Mouse (Mus musculus) kidney, adult 9 months (tissue): ENCODE results near the gene Ddx47.
A peak's percentile ranks its signal among the peaks of the same experiment; 100 is the strongest.

ENCODE experiments used
- DNase-seq: peaks from one replicate; pipeline ENCODE4 v3.0.0; 2022

The Ddx47 gene

GRCm38 (mm10) chr6:135011048-135011733, at the start of gene Ddx47:
Gene Ddx47, plus strand, starts transcription at chr6:135011612.
- DNase-seq = peak; percentile 97

DNA sequence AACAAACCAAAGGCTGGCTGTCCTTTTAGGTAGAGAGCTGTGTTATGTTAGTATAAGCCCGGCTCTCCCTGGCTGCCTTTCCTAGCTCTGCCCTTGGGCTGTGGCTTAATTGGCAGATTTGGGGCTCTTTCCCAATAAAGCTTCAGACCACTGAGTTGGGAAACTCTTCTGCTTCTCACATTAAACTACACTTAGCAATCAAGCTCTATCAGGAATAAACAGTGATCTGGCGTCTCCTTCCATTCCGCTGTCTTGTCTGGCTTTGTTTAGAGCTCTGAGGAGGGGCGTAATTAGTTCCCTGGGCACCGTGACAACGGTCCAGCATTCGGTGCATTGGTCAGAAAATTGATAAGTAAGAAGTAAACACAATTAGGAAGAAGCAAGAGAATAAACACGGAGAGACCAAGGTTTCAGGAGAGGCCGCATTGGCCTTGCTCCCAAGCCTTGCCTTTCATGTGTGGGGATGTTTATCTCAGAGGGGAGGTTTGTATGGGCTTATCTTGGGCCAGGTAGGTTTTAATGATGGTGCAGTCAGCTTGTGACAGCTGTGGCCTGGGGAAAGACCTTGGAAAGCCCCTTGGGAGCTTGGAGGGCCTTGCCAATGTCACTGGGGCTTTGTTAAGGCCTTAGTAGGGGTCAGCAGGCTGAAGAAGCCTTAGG, 49.4 kb upstream of the Ddx47 start:
- DNase-seq = no peak

DNA sequence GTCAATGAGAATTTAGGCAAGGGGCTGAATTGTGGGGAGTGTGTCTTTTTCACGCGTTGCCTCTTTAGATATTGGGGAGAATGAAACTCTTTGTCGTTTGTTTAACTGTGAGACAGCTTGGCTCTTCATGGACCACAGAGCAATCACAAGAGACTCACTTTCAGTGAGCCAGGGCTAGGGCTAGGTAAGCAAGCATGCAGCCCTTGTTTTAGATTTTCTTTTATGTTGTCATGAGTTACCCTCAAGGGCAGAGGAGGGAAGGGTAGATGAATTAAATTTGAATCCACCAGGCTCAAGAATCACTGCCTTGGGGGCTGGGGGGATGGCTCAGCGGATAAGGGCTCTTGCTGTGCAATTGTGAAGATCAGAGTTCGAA, 48.9 kb upstream of the Ddx47 start:
- no peak for DNase-seq

DNA sequence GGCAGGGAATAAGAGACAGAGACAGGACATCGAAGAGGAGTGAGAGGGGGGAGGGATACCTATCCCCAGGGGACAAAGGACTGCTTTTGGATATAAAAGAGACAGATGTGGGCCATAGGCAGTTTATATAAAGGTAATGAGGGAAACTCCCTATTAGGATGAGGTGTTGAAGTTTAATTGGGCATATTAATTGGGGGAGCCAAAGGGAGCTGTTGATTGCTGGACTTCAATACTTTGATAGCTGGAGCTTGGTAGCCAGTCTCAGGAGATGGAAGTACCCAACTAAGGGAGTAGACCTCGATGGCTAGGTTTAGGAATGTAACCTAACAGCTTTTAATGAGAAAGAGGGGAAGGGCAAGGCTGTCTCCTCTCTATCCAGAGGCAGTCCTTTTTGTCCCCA, 47.5 kb upstream of the Ddx47 start:
- DNase-seq = no peak

GRCm38 (mm10) chr6:134966681-134967080, 44.7 kb upstream of the Ddx47 start:
- DNase-seq = no peak

DNA sequence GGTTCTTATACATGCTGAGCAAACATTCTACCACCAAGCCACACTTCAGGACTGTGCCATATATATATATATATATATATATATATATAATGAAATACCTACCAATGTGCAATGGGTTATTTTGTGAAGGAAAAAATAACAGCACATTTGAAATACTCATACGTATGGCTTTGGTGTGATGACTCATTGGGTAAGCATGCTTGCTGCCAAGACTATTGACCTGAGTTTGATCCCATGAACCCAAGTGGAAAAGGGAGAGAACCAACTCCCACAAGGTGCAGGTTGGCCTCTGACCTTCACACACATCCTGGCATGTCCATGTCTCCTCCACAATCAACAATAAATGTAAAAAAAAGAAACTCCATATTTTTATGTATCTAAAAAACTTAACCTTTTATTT, 43.1 kb upstream of the Ddx47 start:
- DNase-seq = no peak

DNA sequence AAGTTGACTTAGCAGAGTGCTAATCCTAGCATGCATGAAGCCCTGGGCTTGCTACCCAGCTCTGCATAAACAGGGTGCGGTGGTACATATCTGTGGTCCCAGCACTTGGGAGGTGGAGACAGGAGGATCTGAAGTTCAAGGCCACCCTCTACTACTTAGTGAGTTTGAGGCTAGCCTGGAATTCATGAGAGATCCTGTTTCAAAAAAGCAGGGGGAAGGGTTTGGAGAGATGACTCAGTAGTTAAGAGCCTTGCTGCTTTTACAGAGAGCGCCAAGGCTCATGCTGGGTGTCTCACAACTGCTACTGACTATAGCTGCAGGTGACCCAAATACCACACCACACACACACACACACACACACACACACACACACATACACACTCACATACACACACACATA, 41.9 kb upstream of the Ddx47 start:
- no peak for DNase-seq

GRCm38 (mm10) chr6:134972096-134972495, 39.3 kb upstream of the Ddx47 start:
- DNase-seq = no peak

DNA sequence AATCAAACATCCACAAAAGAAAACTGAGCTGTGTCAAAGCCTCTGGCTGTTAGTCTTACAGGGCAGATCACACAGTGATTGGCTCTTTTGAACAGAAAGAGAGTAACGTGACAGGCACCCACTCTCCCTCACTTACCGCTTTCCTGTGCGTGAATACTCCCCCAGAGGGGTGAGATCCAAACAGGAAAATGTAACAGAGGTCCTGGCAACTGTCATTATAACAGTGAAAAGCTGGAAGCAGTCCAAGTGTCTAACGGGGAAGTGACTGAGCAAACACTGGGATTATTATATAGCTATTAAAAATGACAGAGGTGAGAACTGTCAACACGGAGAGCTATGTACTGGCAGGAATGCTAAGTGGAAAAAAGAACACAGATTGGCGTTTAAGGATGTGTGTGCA, 34.8 kb upstream of the Ddx47 start:
- DNase-seq = no peak

GRCm38 (mm10) chr6:134981231-134982062, 30.0 kb upstream of the Ddx47 start, which contains the start of gene Apold1:
Gene Apold1, plus strand, starts transcription at chr6:134981718.
- peak; percentile 74 for DNase-seq

- DNase-seq = peak; percentile 90
Measured at GRCm38 (mm10) chr6:134983529-134984370, 27.7 kb upstream of the Ddx47 start.

DNA sequence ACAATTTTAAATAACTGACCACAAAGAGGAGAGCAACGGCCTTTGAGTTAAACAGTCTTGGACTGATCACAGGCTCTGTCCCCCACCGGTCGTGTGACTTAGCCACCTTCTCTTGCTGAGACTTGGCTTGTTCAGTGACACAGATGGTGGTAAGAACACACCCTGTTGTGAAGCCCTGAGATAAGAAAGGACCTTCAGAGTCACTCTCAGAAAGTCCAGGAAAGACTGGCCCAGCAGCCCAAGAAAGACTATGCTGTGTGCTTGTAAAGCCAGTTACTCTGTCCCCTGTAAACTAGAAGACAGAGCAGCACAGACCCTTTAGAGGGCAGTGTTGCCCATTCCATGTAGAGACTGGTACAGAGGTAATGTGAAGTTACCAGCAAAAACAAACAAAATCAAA, 26.7 kb upstream of the Ddx47 start:
- DNase-seq = peak; percentile 43

GRCm38 (mm10) chr6:134988377-134988776, 23.0 kb upstream of the Ddx47 start:
- no peak for DNase-seq

- no peak for DNase-seq
Measured at GRCm38 (mm10) chr6:134990674-134991073, 20.7 kb upstream of the Ddx47 start.

- no peak for DNase-seq
Measured at GRCm38 (mm10) chr6:134994031-134994651, 17.3 kb upstream of the Ddx47 start.

DNA sequence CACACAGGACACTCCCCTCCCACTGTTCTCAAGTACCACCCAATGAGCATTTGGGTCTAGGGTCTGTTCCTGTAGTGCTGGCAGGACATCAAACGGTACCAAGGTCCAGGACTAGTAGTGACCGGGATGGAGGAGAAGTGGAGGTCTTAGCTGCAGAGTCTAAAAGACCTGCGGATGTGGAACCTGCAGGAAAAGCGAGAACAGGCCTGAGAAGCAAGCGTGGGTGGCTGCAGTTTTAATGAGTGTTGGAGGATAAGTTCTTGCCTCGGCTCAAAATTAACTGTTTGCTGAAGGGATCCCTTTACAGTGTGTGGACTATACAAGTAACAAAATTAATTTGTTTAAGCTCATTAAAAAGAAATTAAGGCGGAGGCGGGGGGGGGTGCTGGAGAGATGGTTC, 16.4 kb upstream of the Ddx47 start:
- DNase-seq = no peak

DNA sequence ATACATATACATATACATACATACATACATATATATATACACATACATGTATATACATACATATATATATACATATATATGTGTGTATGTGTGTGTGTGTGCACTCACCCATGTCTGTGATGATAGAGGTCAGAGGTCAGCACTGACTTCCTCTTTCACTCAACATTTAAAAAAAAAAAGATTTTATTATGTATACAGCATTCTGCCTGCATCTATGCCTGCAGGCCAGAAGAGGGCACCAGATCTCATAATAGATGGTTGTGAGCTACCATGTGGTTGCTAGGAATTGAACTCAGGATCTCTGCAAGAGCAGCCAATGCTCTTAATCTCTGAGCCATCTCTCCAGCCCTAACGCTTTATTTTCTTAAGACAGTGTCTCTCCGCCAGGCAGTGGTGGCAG, 14.5 kb upstream of the Ddx47 start:
- no peak for DNase-seq

DNA sequence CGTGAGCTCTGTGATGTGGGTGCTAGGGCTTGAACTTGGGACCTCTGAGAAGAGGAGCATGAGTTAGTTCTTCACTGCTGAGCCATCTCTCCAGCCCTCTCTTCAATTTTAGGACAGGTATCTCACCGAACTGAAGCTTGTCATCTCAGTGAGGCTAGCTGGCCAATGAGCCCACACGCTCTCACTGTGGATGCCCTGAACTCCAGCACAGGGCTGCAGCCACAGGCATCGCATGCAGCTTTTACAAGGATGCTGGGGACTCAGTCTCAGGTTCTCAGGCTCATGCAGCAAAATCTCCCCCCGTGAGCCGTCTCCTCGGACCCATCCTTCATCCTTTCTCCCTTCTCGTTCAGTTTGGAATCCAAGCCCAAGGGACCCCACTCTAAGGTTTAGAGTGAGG, 13.3 kb upstream of the Ddx47 start:
- no peak for DNase-seq

DNA sequence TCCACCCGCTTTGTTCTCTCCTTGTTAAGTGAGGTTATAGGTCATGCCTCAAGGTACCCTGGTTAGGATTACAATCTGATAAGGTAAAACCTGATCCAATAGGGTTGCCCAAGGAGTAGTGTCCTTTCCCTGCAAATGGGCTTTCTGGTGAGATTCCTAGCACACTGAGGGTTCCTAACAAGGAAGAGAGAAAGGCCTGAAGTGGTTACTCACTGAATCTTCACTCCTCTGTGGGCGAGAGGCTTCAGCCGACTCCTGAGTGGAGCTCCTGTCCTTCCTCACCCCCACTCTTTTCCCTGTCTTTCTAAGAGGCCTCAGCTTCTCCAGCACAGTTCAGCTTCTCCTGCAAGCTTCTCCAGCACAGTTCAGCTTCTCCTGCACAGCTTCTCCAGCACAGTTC, 12.6 kb upstream of the Ddx47 start:
- no peak for DNase-seq

DNA sequence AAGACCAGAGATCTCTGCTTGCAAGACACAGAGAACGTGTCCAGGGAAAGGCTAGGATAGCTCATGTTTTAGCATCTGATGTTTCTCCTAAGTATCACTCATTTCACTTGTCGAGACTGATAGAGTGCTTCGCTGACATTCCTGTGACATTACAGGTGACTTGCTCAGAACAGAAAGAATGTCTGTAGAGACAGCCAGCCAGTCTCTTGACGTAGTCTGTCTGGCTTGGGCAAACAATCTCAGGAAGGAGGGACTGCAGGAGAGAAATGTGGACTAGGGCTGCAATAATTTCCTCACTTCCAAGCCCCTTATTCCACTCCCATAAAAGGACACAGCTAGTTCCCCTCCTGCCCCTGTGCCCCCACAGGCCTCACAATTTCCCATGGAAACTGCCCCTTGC, 11.1 kb upstream of the Ddx47 start:
- DNase-seq = no peak

GRCm38 (mm10) chr6:135001991-135002390, 9.4 kb upstream of the Ddx47 start:
- no peak for DNase-seq

GRCm38 (mm10) chr6:135006372-135006771, 5.0 kb upstream of the Ddx47 start:
- DNase-seq = no peak

GRCm38 (mm10) chr6:135011734-135012116, 313 bp downstream of the Ddx47 start:
- DNase-seq = no peak
